Mouse (Mus musculus) midbrain, embryonic 15.5 days (tissue): ENCODE data around the gene Dbil5. TPM values are rescaled to one million over a fixed set of nuclear protein-coding genes. Genes with fewer than 3 reads are reported as not detected.
A peak's percentile ranks its signal among the peaks of the same experiment; 100 is the strongest.

ENCODE experiments used
- ATAC-seq: fragments of 200-750 bp; cut with Nextera tagmentation; replicated peaks from 2 replicates; pipeline ENCODE4 v1.8.0; 2017; ENCODE audit warnings: moderate TSS enrichment
- H3K27ac ChIP-seq: fragments of 300-500 bp; sonication (generic); 2 replicates; pipeline ENCODE4 v1.5.1; 2015; ENCODE audit warnings: mild to moderate bottlenecking, inconsistent platforms
- H3K27me3 ChIP-seq: fragments of 300-500 bp; sonication (generic); replicated peaks from 2 replicates; pipeline ENCODE4 v1.6.1; 2015; ENCODE audit warnings: inconsistent platforms
- H3K36me3 ChIP-seq: fragments of 300-500 bp; sonication (generic); replicated peaks from 2 replicates; pipeline ENCODE4 v1.6.1; 2015; ENCODE audit warnings: inconsistent platforms
- H3K4me1 ChIP-seq: fragments of 300-500 bp; sonication (generic); 2 replicates; pipeline ENCODE4 v1.6.1; 2015; ENCODE audit warnings: inconsistent platforms
- H3K4me2 ChIP-seq: fragments of 300-500 bp; sonication (generic); 2 replicates; pipeline ENCODE4 v1.6.1; 2015; ENCODE audit warnings: inconsistent platforms, mild to moderate bottlenecking, moderate library complexity
- H3K4me3 ChIP-seq: fragments of 300-500 bp; sonication (generic); 2 replicates; pipeline ENCODE4 v1.5.1; 2015; ENCODE audit warnings: mild to moderate bottlenecking, inconsistent platforms
- H3K9ac ChIP-seq: fragments of 300-500 bp; sonication (generic); 2 replicates; pipeline ENCODE4 v1.6.1; 2015; ENCODE audit warnings: mild to moderate bottlenecking, inconsistent platforms
- H3K9me3 ChIP-seq: fragments of 300-500 bp; sonication (generic); 2 replicates; pipeline ENCODE4 v1.6.1; 2016; ENCODE audit warnings: inconsistent platforms
- WGBS: fragments of 180-500 bp; shearing (Covaris S2); methylation state at CpG from one replicate; pipeline ENCODE4 v1.1.7; 2015; ENCODE audit warnings: mixed read lengths; 5-methylcytosine and 5-hydroxymethylcytosine counted together
- polyA plus RNA-seq: library from polyadenylated mRNA; unstranded; fragments of >200 nt; fragmentation: Nextera tagmentation; extraction: Ambion mirVana; gene quantifications from 2 replicates; pipeline ENCODE4 v1.2.1, GENCODE M21; 2015

Dbil5 gene
- polyA plus RNA-seq, 1 experiment from 2014 or later: 0.74 TPM

DNA sequence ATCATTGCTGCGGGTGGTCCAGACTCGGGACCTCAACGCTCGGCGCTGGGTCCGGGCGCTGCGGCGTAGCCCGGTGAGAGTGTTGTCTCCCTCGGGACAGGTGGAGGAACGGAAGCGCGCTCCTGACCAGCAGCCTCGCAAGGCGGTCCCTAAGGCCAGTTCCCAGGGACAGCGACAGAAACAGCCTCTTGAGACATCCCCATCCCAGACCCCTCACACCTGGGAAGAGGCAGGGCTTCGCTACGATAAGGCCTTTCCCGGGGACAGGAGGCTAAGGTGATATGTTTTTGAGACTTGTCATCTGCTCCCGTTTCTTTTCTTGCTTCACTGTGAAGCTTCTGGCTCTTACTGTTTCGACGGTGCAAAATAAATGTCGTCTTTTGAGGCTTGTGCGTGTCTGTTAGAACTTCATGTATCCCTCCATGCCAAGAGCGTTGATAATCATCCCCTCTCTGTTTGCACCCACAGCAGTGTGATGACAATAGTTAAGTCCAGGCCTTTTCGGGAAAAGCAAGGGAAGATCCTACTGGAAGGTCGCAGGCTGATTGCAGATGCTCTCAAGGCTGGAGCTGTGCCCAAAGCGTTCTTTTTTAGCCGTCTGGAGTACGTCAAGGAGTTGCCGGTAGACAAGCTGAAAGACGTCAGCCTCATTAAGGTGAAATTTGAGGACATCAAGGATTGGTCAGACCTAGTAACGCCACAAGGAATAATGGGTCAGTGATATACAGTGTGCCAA, 26.6 kb downstream of the Dbil5 start:
- peak overlapping the region; percentile 74 for H3K4me2 ChIP-seq
- peaks cover 35% of the 10 kb centered on the region for H3K4me1 ChIP-seq
- peak overlapping the region; percentile 75 for H3K4me3 ChIP-seq
- H3K9ac ChIP-seq: peak overlapping the region; percentile 81
- peak overlapping the region; percentile 81 for H3K27ac ChIP-seq
- no peaks in the 10 kb centered on the region for H3K9me3 ChIP-seq
- 5% methylated on average over 34 of the region's 34 CpGs for WGBS
- H3K36me3 ChIP-seq: no peaks in the 10 kb centered on the region; the same call in 1 of the 2 replicates
- H3K27me3 ChIP-seq: no peaks in the 10 kb centered on the region
- no peak; the same call in 1 of the 2 replicates for ATAC-seq

DNA sequence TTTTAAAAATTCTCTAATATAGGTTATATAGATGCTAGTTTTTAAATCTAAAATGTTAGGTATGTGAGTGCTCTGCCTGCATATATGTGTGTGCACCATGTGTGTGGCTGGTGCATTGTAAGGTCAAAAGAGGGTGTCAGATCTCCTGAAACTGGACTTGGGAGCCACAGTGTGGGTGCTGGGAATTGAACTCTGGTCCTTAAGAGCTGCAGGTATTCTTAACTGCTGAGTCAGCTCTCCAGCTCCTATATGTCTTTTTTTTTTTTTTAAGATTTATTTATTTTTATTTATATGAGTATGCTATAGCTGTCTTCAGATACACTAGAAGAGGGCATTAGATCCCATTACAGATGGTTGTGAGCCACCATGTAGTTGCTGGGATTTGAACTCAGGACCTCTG, 29.0 kb downstream of the Dbil5 start:
- Histone ChIP-seq H3K4me1 (peaks cover 34% of the 10 kb centered on the region), H3K9ac (no peak overlapping the region), H3K36me3 (peaks cover 5% of the 10 kb centered on the region; the same call in 1 of the 2 replicates), H3K4me3 (no peak overlapping the region), H3K27ac (no peak overlapping the region), H3K27me3 (no peaks in the 10 kb centered on the region), H3K4me2 (no peak overlapping the region), H3K9me3 (no peaks in the 10 kb centered on the region)
- ATAC-seq: no peak

DNA sequence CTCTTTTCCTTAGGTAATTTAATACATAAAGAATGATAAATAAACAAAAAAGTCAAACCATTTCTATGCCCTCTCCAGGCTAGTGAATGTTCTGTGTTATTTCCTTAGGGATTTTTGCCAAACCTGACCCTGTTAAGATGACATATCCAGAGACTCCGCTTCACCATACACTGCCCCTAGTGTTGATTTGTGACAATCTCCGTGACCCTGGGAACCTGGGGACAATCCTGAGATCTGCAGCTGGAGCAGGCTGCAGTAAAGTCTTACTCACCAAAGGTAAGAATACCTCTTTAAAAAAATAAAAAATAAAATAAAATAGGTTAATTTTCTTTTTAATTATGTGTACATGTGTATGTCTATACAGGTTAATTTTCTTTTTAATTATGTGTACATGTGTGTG, 29.8 kb downstream of the Dbil5 start:
- Histone ChIP-seq H3K4me3 (no peak overlapping the region), H3K9ac (no peak overlapping the region), H3K4me2 (no peak overlapping the region), H3K36me3 (peaks cover 5% of the 10 kb centered on the region; the same call in 1 of the 2 replicates), H3K27ac (no peak overlapping the region), H3K4me1 (peaks cover 28% of the 10 kb centered on the region), H3K27me3 (no peaks in the 10 kb centered on the region), H3K9me3 (no peaks in the 10 kb centered on the region)
- 46% methylated on average over 2 of the region's 2 CpGs for WGBS
- no peak for ATAC-seq

DNA sequence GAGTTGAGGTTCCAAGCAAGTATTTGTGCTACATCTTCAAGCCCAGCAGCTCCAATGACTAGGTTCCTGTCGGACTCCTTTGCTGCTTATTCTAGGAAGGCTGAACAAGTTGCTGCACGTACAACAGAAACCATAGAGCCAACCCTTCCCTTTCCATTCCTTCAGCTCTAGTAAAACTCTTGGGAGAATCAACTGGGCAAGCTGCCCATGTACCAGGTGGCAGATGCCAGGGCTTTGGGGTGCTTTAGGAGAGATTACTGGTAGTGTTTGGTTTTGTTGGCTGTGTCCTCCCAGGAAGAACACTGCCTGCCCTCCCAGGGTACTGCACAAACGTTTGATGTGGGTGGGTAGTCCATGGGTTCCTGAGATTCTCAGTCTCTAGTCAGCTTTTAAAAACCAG, 34.6 kb downstream of the Dbil5 start:
- Histone ChIP-seq H3K4me1 (no peaks in the 10 kb centered on the region), H3K27me3 (no peaks in the 10 kb centered on the region), H3K4me3 (no peak overlapping the region), H3K9ac (no peak overlapping the region), H3K36me3 (peaks cover 5% of the 10 kb centered on the region; the same call in 1 of the 2 replicates), H3K9me3 (no peaks in the 10 kb centered on the region), H3K4me2 (no peak overlapping the region), H3K27ac (no peak overlapping the region)
- no peak for ATAC-seq
- WGBS: 66% methylated on average over 3 of the region's 3 CpGs

DNA sequence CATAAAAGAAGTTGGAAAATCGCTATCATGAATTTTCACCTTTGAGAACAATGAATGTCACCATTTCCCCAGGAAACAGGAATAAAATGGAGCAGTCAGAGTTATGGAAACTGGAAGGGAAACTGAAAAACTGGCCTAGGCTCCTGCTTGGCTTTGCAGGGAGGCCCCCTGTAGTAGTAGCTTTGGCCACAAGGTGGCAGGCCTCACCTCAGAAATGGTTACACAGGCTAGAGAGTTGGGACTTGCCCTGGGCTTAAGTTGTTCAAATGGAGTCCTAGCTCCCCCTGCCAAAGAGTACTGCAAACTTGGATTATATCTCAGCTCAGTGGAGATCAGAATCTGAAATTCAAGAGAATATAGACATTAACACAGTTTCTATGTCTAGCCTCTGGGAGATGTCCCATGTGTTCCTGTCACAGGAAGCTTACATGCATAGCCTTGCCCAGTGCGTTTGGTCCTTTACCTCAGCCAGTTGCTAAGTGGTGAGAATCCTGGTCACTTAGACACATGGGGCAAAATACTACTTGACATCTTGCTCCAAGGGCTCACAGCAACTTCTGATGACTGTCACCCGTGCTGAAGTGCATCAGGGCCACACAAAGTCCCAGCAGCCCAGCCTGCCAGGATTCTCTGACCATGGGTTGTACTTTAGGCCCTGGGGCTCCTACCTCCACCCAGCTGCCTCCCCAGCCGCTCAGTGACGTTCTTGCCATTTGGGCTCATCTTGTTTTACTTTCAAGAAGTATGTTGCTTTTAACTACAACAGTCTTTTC, 35.9 kb downstream of the Dbil5 start:
- no peak overlapping the region for H3K9ac ChIP-seq
- H3K36me3 ChIP-seq: peaks cover 5% of the 10 kb centered on the region; the same call in 1 of the 2 replicates
- H3K27ac ChIP-seq: no peak overlapping the region
- no peaks in the 10 kb centered on the region for H3K9me3 ChIP-seq
- no peak overlapping the region for H3K4me2 ChIP-seq
- no peak overlapping the region for H3K4me3 ChIP-seq
- ATAC-seq: peak; percentile 84
- H3K4me1 ChIP-seq: no peaks in the 10 kb centered on the region
- 47% methylated on average over 5 of the region's 5 CpGs for WGBS
- no peaks in the 10 kb centered on the region for H3K27me3 ChIP-seq

DNA sequence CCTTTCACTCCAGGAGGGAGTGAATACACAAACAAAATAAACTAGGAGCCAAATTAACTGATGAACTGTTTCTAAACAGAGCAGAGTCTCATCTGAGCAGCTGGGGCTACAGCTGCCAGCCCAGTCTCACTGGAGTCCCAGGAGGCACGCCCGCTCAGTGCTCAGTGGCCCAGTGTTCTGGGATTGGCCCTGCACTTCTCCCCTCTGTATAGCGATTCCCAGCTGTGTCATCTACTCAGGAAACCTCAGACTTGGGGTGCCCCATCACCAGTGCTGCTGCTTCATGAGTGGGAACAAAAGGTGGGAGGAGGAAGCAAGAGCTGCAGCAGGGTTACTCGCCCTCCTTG, 36.5 kb downstream of the Dbil5 start:
- H3K9ac ChIP-seq: no peak overlapping the region
- H3K4me3 ChIP-seq: no peak overlapping the region
- ATAC-seq: no peak
- no peaks in the 10 kb centered on the region for H3K27me3 ChIP-seq
- no peak overlapping the region for H3K4me2 ChIP-seq
- no peak overlapping the region for H3K27ac ChIP-seq
- H3K4me1 ChIP-seq: no peaks in the 10 kb centered on the region
- H3K36me3 ChIP-seq: peaks cover 5% of the 10 kb centered on the region; the same call in 1 of the 2 replicates
- 75% methylated on average over 4 of the region's 4 CpGs for WGBS
- no peaks in the 10 kb centered on the region for H3K9me3 ChIP-seq

DNA sequence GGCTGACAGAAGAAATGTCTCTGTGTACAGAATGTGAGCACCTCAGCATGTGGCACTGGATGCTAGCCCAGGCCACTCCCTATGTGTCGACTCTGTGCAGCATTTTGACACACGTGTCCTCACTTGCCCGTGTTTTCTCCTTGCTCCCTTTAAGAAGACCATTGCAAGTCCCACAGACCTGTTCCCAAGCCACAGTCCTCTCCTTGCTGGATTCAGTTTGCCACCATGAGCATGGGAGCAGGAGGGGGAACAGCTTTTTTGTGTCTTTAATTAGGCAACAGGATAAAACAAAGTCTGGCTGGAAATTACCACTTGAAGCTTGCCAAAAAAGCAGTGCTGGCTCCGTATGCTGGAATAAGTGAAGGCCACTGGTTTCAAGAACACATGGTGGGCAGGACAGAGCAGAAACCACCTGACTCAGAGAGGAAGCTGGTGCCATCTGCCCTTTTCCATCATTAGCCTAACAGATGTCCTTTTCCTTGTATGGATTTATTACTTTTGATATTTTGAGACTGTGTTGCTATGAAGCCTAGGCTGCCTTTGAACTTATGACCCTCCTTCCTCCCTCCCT, 38.1 kb downstream of the Dbil5 start:
- Histone ChIP-seq H3K27ac (no peak overlapping the region), H3K4me3 (no peak overlapping the region), H3K4me2 (no peak overlapping the region), H3K36me3 (no peaks in the 10 kb centered on the region; the same call in 1 of the 2 replicates), H3K9ac (no peak overlapping the region), H3K9me3 (no peaks in the 10 kb centered on the region), H3K27me3 (no peaks in the 10 kb centered on the region), H3K4me1 (peaks cover 8% of the 10 kb centered on the region)
- ATAC-seq: no peak
- WGBS: 70% methylated on average over 4 of the region's 4 CpGs

DNA sequence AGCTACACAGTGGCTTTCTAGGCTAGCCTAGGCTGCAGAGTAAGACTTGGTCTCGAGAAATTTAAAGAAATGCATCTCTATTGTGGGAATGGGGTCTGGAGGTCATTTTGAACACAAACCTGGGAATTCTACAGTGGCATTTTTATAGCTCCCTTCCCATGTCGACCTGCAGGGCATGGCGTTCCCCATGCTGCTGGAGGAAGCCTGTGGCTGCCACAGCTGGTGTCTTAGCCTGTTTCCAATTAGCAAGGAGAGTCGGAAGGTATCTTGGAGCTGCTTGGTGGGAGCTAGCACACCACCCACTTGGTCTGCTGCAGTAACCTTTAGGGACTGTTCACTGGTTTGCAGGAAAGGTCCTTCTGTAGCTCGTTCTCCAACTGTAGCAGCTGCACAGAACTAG, 38.7 kb downstream of the Dbil5 start:
- H3K4me1 ChIP-seq: peaks cover 14% of the 10 kb centered on the region
- H3K9me3 ChIP-seq: no peaks in the 10 kb centered on the region
- no peak overlapping the region for H3K27ac ChIP-seq
- no peaks in the 10 kb centered on the region for H3K27me3 ChIP-seq
- 51% methylated on average over 5 of the region's 5 CpGs for WGBS
- no peak overlapping the region for H3K9ac ChIP-seq
- H3K4me2 ChIP-seq: no peak overlapping the region
- H3K36me3 ChIP-seq: no peaks in the 10 kb centered on the region
- no peak overlapping the region for H3K4me3 ChIP-seq
- no peak for ATAC-seq

DNA sequence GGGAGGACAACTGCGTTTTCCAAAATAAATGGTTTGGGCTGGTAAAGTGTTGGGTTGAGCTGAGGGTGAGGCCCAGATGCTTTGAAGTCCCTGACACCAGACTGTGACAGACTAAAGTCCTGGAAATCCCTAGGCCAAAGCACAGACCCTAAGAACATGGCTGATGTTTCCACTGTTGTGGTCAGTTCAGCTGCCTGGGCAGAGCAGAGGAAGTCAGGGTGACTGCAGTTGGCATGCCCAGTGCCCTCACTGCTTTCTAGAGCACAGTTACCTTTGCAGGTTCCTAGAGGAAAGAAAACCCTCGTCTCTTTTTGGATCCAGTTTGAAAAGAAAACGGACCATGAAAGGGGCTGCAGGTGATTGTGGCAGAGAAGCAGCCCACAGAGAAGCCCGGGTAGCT, 40.0 kb downstream of the Dbil5 start:
- H3K4me1 ChIP-seq: peaks cover 20% of the 10 kb centered on the region
- H3K27me3 ChIP-seq: no peaks in the 10 kb centered on the region
- no peaks in the 10 kb centered on the region for H3K36me3 ChIP-seq
- no peaks in the 10 kb centered on the region for H3K9me3 ChIP-seq
- H3K4me3 ChIP-seq: no peak overlapping the region
- no peak overlapping the region for H3K9ac ChIP-seq
- WGBS: 79% methylated on average over 4 of the region's 4 CpGs
- no peak overlapping the region for H3K4me2 ChIP-seq
- ATAC-seq: no peak
- H3K27ac ChIP-seq: no peak overlapping the region

DNA sequence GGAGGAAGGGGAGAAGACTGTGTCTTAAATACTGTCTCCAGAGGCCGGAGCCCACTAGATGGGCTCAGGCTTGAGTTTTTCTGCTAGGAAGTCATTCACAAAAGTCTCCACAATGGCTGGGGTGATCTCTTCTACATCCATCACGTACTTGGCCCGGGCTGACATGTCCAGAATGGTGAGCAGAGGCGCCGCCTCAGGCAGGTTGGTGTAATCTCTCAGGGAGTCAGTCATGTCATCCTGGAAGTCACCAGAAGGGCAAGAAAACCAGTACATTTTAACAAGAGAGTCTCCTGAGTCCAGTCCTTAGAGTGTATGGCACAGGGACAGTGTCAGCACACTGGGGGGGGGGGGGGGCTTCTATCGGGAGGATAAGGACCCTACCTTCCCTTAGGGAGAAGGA, 41.1 kb downstream of the Dbil5 start:
- Histone ChIP-seq H3K4me1 (peaks cover 31% of the 10 kb centered on the region), H3K27me3 (no peaks in the 10 kb centered on the region), H3K9me3 (no peaks in the 10 kb centered on the region), H3K4me2 (no peak overlapping the region), H3K9ac (no peak overlapping the region), H3K27ac (no peak overlapping the region), H3K4me3 (no peak overlapping the region), H3K36me3 (no peaks in the 10 kb centered on the region)
- 92% methylated on average over 6 of the region's 6 CpGs for WGBS
- no peak for ATAC-seq

DNA sequence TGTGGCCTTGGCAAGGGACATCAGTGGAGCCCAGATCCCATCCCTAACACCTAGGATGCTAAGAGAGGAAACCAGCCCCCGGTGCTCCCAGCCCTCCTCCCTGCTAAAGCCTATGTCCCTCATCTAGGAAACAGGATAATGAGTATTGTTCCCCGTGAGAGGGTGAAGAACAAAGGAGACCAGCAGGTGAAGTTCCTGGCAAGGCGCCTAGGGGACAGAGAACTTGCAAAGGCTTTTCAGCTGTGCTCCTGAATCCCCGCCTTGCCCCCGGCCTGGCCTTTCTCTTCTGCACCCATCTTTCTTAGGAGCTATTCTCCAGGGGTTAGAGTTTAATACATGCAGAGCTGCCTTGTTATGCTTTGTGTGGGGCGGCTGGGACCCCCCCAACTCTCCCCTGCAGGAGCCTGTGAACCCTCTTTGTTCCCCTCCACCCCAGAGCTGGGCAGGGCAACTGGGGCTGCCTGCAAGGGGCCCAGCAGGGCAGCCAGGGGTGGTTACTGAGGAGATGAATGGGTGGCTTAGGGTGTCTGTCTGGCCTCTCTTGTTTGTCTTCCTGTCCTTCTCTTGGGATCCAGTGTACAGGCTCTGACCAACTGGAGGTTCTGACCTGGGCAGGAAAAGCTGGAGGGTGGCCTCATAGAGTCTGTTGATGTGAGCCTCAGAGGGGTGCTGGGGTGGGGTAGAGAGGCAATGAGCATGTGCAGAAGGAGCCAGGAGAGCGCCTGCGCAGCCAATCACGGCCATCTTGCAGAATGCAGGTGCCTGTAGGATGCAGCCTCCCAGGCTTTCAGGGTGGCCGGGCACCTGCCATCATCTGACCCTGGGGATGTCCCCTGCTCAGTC, 43.0 kb downstream of the Dbil5 start:
- Histone ChIP-seq H3K9me3 (no peaks in the 10 kb centered on the region), H3K4me1 (peaks cover 32% of the 10 kb centered on the region), H3K4me3 (no peak overlapping the region), H3K36me3 (no peaks in the 10 kb centered on the region), H3K4me2 (peak overlapping the region; percentile 1; the same call in 1 of the 2 replicates), H3K9ac (no peak overlapping the region), H3K27ac (peak overlapping the region; percentile 34; the same call in 1 of the 2 replicates), H3K27me3 (no peaks in the 10 kb centered on the region)
- ATAC-seq: peak; percentile 46; the same call in 1 of the 2 replicates
- 31% methylated on average over 10 of the region's 10 CpGs for WGBS

DNA sequence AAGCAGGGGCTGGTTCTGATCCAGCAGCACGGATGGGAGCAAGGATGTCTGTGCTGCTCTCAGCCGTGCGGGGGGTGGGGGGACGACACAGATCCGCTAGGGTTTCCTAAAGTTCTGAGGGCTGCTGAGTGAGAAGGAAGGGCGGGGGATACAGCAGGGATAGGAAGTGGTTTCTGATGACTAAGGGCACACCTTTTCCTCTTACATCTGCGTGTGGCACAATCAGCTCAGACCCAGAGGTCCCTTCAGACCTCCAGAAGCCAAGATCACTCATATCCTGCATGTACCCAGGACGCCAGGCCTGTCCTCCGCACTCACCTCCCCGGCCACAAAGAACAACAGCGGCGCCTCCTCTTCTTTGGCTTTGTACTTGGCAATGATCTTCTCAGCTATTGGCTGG, 43.8 kb downstream of the Dbil5 start:
- WGBS: 62% methylated on average over 12 of the region's 12 CpGs
- Histone ChIP-seq H3K9me3 (no peaks in the 10 kb centered on the region), H3K27ac (0 out of 2 replicates have a peak overlapping the region, but pooled peaks have one; percentile 1), H3K4me3 (no peak overlapping the region), H3K36me3 (no peaks in the 10 kb centered on the region), H3K9ac (no peak overlapping the region), H3K4me2 (peak overlapping the region; percentile 1; the same call in 1 of the 2 replicates), H3K4me1 (peaks cover 32% of the 10 kb centered on the region), H3K27me3 (no peaks in the 10 kb centered on the region)
- ATAC-seq: no peak
